Mouse (Mus musculus) lung, embryonic 14.5 days (tissue): ENCODE measurements at regions not wholly inside any gene's neighbourhood (a gene's known extent, or its start where the extent isn't known, plus 50 kb on each side); places are given as distances from the start of the nearest gene placed in this dataset.

Source experiments
- ATAC-seq: fragments of 200-750 bp; cut with Nextera tagmentation; 2 replicates; pipeline ENCODE4 v1.8.0; 2017; ENCODE audit warnings: mild to moderate bottlenecking, moderate TSS enrichment, moderate library complexity; ENCODE audit not compliant: insufficient read depth
- DNase-seq: peaks from one replicate; pipeline ENCODE4 v3.0.0-alpha.2; 2015
- H3K27ac ChIP-seq: fragments of 300-500 bp; sonication (generic); 2 replicates; pipeline ENCODE4 v1.5.1; 2014; ENCODE audit warnings: low read depth, mild to moderate bottlenecking, moderate library complexity
- H3K27me3 ChIP-seq: fragments of 300-500 bp; sonication (generic); 2 replicates; pipeline ENCODE4 v1.6.1; 2014; ENCODE audit warnings: low read length, control low read depth; ENCODE audit not compliant: insufficient read depth
- H3K36me3 ChIP-seq: fragments of 300-500 bp; sonication (generic); 2 replicates; pipeline ENCODE4 v1.6.1; 2014; ENCODE audit warnings: control low read depth; ENCODE audit not compliant: insufficient read depth
- H3K4me1 ChIP-seq: fragments of 300-500 bp; sonication (generic); 2 replicates; pipeline ENCODE4 v1.6.1; 2014; ENCODE audit warnings: antibody characterized with exemption, control low read depth; ENCODE audit not compliant: insufficient read depth
- H3K4me2 ChIP-seq: fragments of 300-500 bp; sonication (generic); 2 replicates; pipeline ENCODE4 v1.6.1; 2014; ENCODE audit warnings: mild to moderate bottlenecking
- H3K4me3 ChIP-seq: fragments of 300-500 bp; sonication (generic); 2 replicates; pipeline ENCODE4 v1.5.1; 2014; ENCODE audit warnings: low read depth, low read length
- H3K9ac ChIP-seq: fragments of 300-500 bp; sonication (generic); 2 replicates; pipeline ENCODE4 v1.6.1; 2014
- H3K9me3 ChIP-seq: fragments of 300-500 bp; sonication (generic); 2 replicates; pipeline ENCODE4 v1.6.1; 2016; ENCODE audit warnings: low read depth, low read length, control low read depth
- CTCF ChIP-seq: IDR thresholded peaks from 2 replicates; pipeline ENCODE4 v1.5.1; 2016; ENCODE audit warnings: antibody characterized with exemption, low read depth
- WGBS: fragments of 180-500 bp; shearing (Covaris S2); extraction: QIAGEN DNeasy Blood & Tissue Kit; methylation state at CpG from one replicate; pipeline ENCODE4 v1.1.7; 2014; 5-methylcytosine and 5-hydroxymethylcytosine counted together

DNA sequence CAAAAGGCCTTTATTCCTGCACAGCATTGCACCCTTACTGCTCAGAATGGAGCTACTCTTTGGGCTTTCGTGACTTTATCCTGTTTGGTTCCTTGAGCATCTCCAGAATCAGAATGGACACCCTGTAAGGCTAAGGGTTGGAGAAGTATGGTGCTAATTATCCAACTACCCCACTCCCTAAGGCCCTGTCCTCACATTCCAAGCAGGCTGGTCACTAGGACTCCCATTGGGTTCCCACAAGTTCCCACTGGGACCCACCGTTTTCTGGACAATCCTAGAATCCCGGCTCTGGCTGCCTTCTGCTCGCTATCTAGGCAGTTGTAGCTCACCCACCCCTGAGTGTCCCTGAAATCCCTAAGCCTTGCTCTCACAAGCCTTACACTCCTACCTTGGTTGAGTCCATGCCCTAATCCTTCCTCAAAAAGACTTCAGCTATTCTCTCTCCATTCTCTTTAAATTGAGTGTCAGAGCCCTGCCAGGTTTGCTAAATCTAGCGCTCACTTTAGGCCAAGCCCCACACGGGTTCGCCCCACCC, 146.1 kb downstream of the Efcab1 start:
- H3K4me3 ChIP-seq = no peak overlapping the region
- no peak for DNase-seq
- peak overlapping the region; percentile 47 for H3K4me2 ChIP-seq
- no peaks in the 10 kb centered on the region for H3K27me3 ChIP-seq
- 23% methylated on average over 7 of the region's 7 CpGs for WGBS
- H3K9me3 ChIP-seq = no peaks in the 10 kb centered on the region
- H3K27ac ChIP-seq = peak overlapping the region; percentile 46; the same call in 1 of the 2 replicates
- no peak for ATAC-seq
- H3K9ac ChIP-seq = no peak overlapping the region
- TF ChIP-seq CTCF = no peak
- peaks cover 35% of the 10 kb centered on the region for H3K4me1 ChIP-seq
- H3K36me3 ChIP-seq = no peaks in the 10 kb centered on the region

GRCm38 (mm10) chr16:15052924-15053793, 146.8 kb downstream of the Efcab1 start:
- peak overlapping the region; percentile 9; the same call in 1 of the 2 replicates for H3K27ac ChIP-seq
- TF ChIP-seq CTCF = no peak
- H3K4me1 ChIP-seq = peaks cover 35% of the 10 kb centered on the region
- WGBS = 4% methylated on average over 16 of the region's 16 CpGs
- H3K36me3 ChIP-seq = no peaks in the 10 kb centered on the region
- no peak overlapping the region for H3K9ac ChIP-seq
- H3K9me3 ChIP-seq = no peaks in the 10 kb centered on the region
- H3K4me2 ChIP-seq = peak overlapping the region; percentile 47
- peak; percentile 88 for ATAC-seq
- peak; percentile 87 for DNase-seq
- H3K4me3 ChIP-seq = no peak overlapping the region
- H3K27me3 ChIP-seq = no peaks in the 10 kb centered on the region

- Histone ChIP-seq H3K9ac (no peak overlapping the region), H3K36me3 (no peaks in the 10 kb centered on the region), H3K27ac (peak overlapping the region; percentile 2; the same call in 1 of the 2 replicates), H3K9me3 (no peaks in the 10 kb centered on the region), H3K4me3 (no peak overlapping the region), H3K4me2 (no peak overlapping the region), H3K27me3 (no peaks in the 10 kb centered on the region), H3K4me1 (peaks cover 35% of the 10 kb centered on the region)
- TF ChIP-seq CTCF = no peak
- WGBS = 18% methylated on average over 4 of the region's 4 CpGs
- peak; percentile 31 for DNase-seq
- peak; percentile 42; the same call in 1 of the 2 replicates for ATAC-seq
Measured at GRCm38 (mm10) chr16:15053840-15054239, 147.4 kb downstream of the Efcab1 start.

DNA sequence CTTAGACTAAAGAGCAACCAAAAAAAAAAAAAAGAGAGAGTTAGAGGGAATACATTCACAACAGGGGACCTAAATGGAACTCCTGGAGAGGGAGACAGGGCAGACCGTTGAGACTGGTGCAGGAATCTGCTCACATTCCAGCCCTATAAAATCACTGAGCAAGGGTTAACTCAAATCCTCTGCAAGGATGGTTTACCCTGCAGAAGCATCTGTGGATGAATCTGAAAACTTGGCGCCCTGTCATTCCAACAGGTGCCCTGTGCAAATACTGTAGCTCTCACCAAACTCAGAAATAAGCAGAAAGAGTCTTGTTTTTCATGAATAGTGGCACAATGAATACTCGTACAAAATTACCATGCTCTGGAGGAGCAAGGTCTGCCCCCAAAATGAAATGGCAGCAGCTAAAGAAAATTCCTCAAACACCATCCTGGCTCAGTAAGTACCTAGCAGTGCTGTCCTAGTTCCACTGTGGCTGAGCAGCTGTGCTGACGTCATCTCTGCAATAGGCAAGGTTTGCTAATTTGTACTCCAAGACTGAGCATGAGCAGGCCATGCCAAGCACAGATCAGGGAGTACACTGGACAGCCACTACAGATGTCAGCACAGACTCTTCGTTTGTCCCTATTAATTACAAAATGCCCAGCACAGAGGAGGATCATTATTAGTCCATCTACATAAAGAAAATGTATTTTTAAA, 148.0 kb downstream of the Efcab1 start:
- no peak overlapping the region for H3K27ac ChIP-seq
- WGBS = 30% methylated on average over 5 of the region's 5 CpGs
- H3K36me3 ChIP-seq = no peaks in the 10 kb centered on the region
- no peaks in the 10 kb centered on the region for H3K9me3 ChIP-seq
- peak; percentile 19 for DNase-seq
- H3K4me1 ChIP-seq = peaks cover 35% of the 10 kb centered on the region
- no peak overlapping the region for H3K4me2 ChIP-seq
- H3K9ac ChIP-seq = no peak overlapping the region
- no peaks in the 10 kb centered on the region for H3K27me3 ChIP-seq
- no peak for ATAC-seq
- TF ChIP-seq CTCF = no peak
- no peak overlapping the region for H3K4me3 ChIP-seq

DNA sequence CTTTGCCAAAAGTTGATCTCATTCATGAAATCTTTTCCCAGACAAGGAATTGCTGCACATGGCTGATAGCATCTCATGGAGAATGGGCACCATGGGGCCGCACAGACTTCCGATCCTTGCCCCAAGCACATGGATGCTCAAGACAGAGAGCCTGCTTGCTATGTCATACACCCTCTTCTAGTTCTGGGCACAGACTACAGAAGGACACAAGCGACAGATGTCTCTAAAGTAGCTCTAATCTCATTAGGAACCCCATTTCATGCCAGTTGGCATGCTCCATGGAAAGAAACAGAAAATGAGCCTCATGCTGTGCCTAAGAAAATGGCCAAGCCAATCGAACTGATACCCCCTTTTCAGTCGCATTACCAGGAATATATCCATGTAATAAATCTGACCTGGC, 149.3 kb downstream of the Efcab1 start:
- TF ChIP-seq CTCF = no peak
- ATAC-seq = no peak
- peak; percentile 26 for DNase-seq
- WGBS = 85% methylated on average over 5 of the region's 5 CpGs
- H3K4me2 ChIP-seq = no peak overlapping the region
- no peak overlapping the region for H3K4me3 ChIP-seq
- no peaks in the 10 kb centered on the region for H3K9me3 ChIP-seq
- no peaks in the 10 kb centered on the region for H3K36me3 ChIP-seq
- H3K9ac ChIP-seq = no peak overlapping the region
- H3K27me3 ChIP-seq = no peaks in the 10 kb centered on the region
- no peak overlapping the region for H3K27ac ChIP-seq
- H3K4me1 ChIP-seq = peaks cover 35% of the 10 kb centered on the region

- Histone ChIP-seq H3K9me3 (no peaks in the 10 kb centered on the region), H3K4me1 (no peaks in the 10 kb centered on the region), H3K4me3 (no peak overlapping the region), H3K27me3 (no peaks in the 10 kb centered on the region), H3K9ac (no peak overlapping the region), H3K4me2 (no peak overlapping the region), H3K27ac (no peak overlapping the region), H3K36me3 (no peaks in the 10 kb centered on the region)
- TF ChIP-seq CTCF = no peak
- DNase-seq (no peak), ATAC-seq (no peak)
- 72% methylated on average over 7 of the region's 7 CpGs for WGBS
Measured at GRCm38 (mm10) chr16:15070485-15070960, 164.1 kb downstream of the Efcab1 start.

DNA sequence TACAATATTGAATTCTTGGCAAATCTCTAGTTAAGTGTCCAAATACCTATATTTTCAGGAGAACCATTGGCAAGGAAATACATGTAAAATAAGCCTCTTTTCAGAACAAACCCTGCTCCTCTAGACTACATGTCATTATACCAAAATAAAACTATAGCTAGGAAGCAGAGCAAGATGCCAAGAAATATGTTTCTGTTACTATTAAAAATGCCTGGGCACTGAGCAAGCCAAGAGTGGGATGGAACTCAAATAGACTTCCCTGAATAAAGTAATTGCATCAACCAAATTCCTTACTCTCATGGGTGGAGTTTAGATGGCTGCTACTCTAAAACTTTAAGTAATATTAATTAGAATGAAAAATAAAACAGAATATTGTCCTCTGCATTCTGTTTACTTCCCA, 168.0 kb downstream of the Efcab1 start:
- Histone ChIP-seq H3K27me3 (no peaks in the 10 kb centered on the region), H3K36me3 (no peaks in the 10 kb centered on the region), H3K9ac (no peak overlapping the region), H3K4me3 (no peak overlapping the region), H3K27ac (no peak overlapping the region), H3K9me3 (no peaks in the 10 kb centered on the region), H3K4me2 (no peak overlapping the region), H3K4me1 (no peaks in the 10 kb centered on the region)
- no peak for ATAC-seq
- TF ChIP-seq CTCF = no peak
- DNase-seq = no peak
